Mouse (Mus musculus): ENCODE data around the gene Cyp1b1. TPM values are rescaled to one million over a fixed set of nuclear protein-coding genes. Genes with fewer than 3 reads are reported as not detected.

Gene Cyp1b1
- total RNA-seq, 1 experiment from 2014 or later: 21.2 TPM

DNA sequence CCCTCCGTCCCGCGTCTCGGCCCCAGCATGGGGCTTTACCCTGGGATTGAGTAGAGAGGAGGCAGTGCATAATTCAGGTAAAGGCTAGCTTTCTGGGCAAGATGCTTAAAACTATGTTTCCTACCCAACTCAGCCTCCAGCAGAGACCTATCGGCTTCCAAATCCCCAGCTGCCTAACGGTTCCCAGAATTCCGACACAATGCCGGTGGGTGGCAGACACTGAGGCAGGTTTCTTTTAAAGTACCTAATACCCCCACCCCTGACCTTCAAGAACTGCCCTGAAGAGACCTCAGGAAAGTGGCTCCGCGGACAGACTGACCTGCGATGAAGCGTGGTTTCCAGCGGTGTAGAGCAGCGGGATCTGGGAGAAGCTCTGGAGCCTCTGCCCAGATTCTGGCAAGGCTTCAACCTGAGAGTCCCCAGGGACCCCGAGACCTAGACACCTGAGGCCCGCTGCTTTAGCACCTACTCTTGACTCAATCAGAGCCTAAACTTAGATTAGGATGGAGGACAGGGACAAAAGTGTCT is 429 bp downstream of the Cyp1b1 start:
- DNase-seq: no peak

DNA sequence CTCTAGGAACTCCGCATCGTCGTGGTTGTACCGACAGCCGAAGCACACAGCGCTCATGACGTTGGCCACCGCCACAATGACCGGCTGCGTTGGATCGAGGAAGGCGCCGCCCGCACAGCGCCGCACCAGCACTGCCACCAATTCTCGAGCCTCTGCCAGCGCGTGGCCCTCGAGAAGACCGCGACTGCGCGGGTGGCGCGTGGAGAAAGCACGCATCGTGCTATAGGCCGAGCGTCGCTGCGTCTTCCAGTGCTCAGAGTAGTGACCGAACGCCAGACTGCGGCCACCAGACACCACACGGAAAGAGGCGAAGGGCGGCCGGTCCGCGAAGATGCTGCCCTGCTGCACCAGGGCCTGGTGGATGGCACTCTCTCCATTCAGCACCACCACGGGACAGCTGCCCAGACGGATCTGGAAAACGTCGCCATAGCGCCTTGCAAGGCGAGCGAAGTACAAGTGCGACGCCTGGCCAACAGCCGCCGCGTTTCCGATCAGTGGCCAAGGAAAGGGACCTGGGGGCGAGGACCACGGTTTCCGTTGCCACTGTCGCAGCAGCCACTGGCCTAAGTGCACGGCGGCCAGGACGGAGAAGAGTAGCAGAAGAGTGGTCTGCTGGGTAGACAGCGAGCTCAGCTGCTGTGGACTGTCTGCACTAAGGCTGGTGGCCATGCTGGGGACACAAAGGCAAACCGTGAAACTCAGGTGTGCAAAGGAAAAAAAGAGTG is 1.1 kb downstream of the Cyp1b1 start:
- DNase-seq: peak; percentile 69

DNA sequence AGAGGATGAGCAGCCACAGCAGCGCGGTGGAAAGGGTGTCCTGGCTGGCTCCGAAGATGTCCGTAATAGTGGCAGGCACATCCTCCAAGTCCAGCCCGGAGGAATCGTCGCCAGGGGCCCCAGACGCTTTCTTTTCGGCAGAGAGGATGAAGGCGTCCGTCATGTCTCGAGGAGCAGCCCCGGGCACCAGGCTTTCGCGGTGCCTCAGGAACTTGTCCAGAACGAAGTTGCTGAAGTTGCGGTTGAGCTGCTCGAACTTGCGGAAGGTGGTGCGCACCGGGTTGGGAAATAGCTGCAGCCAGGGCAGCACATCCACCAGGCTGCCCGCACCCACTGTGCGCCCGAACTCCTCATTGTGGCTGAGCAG is 1.6 kb downstream of the Cyp1b1 start:
- peak; percentile 10 for DNase-seq

DNA sequence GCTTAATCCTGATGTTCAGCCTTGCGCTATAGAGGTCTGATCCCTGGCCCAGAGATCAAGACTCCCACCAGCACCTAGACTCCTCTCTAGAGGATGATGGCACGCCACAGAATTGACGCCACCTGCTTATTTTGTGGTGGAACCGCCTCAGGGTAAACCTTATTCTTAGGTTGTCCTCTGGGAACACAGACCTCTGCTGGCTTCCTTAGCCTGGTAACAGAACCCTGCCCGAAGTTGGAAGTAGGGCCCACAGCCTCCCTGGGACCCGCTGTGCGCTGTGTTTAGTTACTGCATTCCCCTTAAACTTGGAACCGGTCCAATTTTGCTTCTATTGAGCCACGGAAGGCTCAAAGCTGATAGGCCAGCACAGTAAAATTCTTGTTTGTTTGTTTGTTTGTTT is 2.3 kb downstream of the Cyp1b1 start:
- no peak for DNase-seq

DNA sequence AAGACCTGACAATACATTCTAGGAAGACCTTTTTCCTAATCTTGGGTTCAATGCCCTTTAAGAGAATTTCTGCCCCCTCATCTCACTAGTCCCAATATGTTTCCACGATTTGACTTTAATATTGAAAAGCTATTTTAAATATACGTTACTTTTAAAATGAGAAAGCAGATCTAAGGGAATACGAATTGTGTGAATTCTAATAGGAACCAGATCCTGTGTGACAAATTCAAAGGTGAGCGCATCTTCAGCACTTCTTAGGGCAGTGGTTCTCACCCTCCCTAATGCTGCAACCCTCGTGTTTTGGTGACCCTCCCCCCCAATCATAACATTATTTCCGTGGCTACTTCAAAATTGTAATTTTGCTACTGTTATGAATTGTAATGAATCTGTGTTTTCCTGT is 2.9 kb downstream of the Cyp1b1 start:
- no peak for DNase-seq

DNA sequence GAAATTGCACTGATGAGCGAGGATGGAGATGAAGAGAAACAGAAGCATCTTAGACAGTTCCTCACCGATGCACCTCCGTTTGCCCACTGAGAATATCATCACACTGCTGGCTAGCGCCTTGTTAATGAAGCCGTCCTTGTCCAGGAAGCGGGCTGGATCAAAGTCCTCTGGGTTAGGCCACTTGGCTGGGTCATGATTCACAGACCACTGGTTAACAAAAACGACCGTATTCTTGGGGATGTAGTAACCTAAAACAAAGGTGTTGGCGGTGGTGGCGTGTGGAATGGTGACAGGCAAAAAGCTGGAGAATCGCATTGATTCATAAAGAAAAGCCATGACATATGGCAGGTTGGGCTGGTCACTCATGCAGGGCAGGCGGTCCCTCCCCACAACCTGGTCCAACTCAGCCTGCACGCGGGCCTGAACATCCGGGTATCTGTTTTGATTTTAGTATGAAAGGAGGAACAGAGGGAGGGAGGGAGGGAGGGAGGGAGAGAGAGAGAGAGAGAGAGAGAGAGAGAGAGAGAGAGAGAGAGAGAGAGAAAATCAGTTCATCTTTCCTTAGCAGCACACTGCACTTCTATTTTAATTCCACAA is 4.5 kb downstream of the Cyp1b1 start:
- no peak for DNase-seq

DNA sequence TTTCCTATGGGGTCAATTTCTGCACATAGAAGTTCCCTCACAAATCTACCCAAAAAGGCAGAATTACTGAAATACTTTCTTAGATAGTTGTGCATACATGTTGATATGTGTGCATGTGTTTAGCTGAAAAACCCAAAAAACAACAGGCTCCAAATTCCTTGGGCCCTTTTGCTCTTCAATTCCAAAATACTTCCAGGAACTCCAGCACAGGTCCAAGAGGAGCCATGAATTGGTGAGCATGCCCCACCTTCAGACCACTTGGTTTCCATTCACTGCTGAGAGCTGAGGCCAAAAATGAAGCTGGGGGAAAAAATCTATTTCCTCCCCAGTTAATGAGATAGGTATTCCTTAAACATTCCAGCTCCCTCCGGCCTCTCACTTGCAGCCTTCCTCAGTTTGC is 5.1 kb downstream of the Cyp1b1 start:
- DNase-seq: no peak

DNA sequence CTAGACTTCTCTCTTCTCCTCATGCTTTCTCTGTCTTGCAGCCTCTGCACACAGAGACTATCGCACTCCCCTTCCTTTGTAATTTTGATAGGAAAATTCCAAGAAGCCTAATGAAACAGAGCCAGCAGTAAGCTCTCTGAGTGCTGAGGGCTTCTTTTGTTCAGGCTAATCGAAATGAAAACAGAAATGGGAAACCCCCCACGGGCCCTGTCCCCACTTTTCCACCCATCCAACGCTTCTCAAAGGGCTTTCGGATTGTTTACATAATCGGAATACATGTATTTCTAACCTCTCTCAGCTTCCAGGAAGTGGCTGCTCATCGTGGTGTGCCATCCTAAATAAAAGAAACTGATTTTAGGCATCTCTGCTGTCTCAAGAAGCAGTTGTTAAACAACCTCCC is 6.7 kb downstream of the Cyp1b1 start:
- no peak for DNase-seq

DNA sequence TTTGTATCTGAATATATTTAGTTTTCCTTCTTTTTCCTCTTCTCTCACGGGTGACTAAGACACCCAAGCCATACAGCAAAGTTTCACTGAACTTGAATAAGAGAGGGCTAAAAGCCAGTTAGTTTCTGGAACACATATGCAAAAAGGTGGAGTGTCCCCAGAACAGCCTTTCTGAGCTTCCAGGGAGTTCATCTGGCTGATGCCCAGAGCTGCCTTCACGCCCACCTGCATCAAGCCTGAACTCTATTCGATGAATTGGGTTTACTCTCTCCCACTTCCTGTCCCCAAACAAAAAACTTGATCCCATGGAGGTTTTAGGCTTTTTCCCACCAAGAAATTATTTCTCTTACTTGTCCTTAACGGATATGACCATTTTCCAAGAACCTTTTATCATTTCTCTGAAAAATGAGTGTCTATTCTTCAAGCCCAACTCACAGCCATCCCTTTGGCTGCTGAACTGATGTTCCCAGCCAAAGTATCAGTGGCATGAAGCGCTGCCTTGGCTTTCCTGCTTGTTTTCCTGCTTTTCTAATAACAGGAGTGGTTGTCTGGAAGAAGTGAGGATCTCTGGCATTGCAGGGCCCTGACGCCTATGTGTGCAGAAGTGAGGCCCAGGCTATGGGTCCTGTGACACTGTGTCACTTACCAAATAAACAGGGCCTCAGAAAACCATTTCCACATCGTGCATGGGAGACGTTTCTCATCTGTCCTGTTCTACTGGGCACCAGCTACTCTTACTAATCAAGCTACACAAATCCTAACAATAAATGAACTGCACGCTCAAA is 9.0 kb downstream of the Cyp1b1 start:
- DNase-seq: no peak

DNA sequence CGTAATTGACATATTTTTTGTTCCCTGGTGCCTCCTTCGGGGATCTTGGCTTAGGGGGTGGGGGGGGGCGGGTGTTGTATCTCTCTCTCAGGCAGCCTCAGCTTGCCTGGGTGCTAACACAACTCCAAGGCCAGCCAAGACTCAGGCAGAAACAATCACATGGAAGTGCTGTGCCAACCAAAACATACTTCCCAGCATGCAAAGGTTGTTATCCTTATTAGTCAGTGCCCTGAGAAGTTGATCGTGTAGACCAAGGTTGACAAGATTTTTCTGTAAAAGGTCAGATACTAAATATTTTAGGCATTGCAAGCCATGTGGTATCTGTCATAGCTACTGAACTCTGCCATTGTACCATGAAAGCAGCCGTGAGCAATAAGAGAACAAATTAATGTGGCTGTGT is 14.0 kb downstream of the Cyp1b1 start:
- peak; percentile 71 for DNase-seq

DNA sequence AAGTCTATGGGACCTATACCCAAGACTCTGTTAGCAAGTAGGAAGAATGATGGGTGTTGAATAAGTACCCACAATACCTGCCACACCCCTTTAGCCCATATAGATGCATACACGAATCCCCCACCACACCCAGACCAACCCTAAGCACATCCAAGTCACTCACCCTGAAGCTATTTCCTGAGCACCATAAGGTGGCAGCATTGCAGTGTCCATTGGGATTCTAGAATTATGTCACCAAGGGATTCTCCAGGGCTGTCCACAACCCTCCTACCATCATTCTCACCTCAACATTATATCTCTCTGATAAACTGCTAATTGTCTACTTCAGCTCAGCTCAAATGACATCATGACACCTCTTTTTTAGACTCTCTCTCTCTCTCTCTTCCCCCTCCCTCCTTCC is 15.7 kb downstream of the Cyp1b1 start:
- peak; percentile 45 for DNase-seq

DNA sequence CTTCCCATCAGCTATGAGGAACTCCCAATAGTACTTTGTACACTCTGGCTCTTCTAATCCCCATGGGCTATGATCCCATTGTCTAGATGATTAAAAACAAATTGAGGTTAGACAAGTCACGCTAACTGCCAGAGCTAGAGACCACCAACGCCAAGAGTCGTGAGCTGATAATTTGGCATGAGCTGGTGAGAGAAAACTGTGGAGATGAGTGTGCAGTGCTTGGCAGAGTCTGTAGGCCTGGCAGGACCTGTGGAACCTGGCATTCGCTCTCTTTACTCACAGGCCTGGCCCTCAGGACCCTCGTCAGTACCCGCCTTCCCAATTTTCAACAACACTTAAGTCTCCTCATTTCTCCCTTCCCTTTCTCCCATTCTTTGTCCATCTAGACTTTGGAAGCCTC is 19.3 kb downstream of the Cyp1b1 start:
- no peak for DNase-seq

DNA sequence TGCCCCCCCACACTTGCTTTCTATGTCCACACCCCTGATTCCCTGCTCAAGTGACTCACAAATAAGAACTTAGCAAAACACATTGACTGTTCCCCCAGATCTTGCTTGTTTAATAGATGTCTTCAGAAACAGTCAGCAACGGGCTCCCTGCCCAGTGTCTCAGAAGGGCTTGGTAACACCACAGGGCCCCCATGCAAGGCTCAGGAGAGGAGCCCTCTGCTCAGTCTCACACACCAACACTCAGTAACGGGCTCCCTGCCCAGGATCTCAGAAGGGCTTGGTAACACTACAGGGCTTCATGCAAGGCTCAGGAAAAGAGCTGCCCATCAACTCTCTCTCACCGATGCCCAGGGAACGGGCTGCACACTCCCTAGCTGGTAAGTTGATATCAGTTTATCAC is 19.8 kb downstream of the Cyp1b1 start:
- no peak for DNase-seq

DNA sequence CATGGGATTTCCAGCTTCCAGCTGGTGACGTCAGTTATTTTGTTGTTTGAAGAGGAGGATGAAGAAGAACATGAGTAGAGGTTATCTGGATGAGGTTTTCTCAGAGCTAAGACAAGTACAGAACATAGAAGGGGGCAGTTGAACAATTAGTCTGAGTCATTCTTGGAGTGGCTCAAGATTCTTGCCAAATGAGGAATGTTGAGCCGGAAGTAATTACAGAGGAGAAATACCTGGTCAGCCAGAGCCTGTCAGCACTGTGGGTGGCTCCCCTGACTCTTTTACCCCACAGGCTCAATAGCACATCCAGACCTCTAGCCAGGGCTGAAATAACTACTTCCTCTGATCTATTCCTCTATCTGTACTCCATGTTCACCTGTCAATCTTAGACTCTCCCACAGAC is 44.0 kb downstream of the Cyp1b1 start:
- no peak for DNase-seq

DNA sequence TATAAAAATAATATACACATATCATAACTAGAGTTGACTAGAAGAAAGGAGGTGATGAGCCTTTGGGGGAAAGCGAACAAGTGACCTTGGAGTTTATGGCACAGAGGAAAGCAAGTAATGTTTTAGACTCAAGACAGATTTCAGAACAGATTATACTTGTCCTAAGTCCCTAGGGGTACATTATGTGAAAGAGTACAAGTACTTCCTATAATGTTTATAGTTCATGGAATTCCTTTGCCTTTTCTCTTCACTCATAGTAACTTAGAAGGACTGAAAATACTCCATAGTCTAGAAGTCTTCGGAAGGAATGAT is 50.8 kb downstream of the Cyp1b1 start:
- no peak for DNase-seq

DNA sequence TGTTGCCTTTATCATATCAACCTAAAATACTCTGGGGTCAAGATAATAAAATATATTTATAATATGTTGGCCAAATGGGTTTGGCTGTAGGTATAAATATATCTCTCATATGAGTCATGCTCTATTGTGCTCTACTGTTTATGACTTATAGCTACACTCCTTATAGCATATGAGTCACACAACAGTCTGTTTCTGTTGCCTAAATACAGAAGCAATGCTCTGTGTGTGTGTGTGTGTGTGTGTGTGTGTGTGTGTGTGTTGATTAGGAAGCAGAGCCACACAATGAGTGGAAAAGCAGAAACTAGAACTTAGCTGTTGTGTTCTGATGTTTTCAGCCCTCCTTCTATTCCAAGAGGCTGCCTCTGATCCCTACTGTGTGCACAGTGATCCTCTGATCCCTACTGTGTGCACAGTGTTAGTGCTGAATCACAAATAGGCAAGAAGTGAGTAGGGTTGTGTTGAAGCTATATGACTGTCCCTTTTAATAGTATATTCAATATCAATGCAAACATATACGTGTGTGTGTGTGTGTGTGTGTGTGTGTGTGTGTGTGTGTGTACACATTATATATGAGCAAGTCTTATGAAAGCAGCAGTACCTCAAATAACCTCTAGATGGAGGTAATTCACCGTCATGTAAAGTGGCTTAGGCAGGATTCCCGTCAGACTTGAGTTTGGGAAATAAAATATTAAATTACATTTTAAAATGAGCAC is 51.3 kb downstream of the Cyp1b1 start:
- no peak for DNase-seq

DNA sequence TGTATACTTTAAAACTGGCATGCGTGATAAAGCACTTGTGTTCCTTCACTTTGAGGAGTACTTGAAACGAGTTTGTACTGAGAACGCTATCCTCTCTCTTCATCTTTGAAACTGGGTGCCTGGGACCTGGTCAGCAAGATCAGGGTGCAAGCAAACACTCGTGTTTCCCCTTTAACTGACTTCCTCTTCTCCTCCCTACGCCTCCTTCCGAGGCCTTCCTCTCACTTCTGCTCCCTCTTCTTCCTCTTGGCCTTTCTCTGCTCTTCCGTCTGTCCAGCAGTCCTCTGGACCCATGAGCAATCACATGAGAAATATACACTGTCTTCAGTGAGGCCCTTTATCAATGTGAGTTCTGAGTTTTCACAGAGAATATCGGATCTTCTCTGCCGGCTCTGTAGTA is 53.0 kb downstream of the Cyp1b1 start:
- DNase-seq: no peak

DNA sequence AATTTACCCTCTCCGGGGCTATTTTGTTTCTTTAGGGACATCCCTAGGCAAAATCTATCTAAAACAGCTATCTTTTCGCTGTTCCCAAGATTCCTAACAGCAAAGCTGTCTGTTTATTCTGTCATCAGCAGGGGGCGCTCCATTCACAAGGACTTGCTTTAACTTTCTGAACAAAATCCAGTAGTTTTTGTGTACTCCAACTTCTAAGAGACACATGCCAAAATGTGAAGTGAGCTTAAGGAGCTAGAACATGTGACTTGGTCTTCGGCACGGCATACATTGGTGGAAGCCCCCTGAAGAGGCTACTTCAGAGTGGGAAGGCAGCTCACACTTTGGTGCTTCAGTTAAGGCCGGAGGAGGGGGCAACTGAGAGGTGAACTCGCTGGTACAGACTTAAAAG is 53.5 kb downstream of the Cyp1b1 start:
- DNase-seq: peak; percentile 81

DNA sequence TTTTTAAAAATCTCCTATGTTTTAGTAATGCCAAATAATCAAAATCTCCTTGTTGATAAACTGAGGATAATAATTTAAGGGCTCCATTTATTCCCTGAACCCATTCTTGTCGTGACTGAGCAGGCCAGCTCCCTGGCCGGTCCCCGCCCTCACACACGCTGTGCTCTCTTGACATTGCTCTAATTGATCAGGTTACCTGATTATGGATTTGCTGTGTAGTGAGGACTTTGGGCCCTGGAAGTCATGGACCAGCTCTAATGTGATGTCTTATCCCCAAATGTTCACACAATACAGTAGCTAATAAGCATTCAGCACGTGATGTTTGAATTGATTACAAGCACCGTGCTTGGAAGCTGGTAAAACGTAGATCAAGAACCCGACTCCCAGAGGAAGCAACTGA is 56.0 kb downstream of the Cyp1b1 start:
- DNase-seq: no peak

DNA sequence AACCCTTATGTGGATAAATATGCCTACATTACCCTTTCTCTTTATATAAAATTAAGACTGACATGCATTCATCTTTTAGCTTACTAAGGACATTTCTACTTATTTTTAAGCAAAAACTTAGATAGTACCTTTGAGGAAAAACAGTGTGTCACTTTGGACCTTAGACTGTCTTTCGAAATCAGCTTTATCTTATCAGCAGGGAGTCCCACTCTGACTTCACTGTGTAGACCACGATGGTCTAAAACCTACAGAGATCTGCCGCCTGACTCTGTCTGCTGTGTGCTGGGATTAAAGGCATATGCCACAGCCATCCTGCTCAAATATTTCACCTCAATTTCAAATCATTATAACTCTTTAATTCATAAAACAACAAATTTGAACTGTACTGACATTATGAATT is 56.4 kb downstream of the Cyp1b1 start:
- DNase-seq: no peak

DNA sequence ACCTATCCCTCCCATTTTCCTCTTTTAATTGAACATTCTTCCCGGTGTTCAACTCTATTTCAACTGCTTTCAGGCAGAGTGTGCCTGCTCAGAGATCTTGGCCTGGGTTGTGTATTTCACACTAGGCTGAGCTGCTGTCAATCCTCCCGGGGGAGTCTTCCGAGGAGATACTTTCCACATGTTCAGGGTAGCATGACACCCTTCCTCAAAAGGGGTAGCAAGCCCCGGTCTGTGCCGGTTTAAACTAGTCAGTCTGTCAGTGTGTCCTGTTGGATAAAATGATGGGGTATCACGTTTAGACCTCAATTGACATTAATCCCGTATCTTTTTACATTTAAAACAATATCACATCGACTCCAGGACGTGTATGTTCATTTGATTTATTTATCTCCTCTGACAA is 57.1 kb downstream of the Cyp1b1 start:
- no peak for DNase-seq

DNA sequence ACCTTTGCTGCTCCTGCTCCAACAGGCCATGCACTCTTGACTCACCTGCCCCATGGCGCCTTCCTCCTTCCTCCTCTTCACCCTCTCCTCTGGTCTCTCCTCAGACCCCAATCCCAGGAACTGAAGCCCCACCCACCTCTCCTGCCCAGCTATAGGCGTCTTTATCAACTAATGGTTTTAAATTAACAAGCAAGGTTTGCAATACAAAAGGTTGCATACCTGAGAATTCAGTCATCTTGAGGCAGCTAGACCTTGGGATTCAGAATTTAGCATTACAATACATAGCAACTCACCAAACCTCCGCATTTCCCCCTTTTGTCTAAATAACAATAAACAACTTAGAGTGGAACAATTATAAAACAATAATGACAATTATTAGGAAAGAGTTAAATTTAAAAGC is 60.7 kb downstream of the Cyp1b1 start:
- DNase-seq: no peak

DNA sequence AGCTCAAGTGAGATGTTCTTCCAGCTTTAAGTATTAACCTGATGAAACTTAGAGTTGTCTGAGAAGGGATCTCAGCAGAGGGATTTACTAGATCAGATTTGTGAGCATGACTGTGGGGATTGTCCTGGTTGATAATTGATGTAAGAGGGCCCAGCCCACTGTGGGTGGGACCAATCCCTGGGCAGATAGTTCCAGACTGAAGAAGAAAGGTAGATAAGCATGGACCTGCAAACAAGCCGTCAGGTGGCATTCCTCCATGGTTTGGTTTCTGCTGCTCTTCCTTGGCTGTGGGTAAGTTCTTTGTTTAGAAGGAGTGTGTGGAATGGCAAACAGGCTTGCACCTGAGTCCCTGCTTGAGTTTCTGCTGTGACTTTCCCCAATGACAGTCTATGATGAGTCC is 61.7 kb downstream of the Cyp1b1 start:
- DNase-seq: no peak

All from adrenal gland, postnatal 14 days (tissue).